Mouse (Mus musculus): ENCODE results near the gene Adamts8.

The Adamts8 gene

DNA sequence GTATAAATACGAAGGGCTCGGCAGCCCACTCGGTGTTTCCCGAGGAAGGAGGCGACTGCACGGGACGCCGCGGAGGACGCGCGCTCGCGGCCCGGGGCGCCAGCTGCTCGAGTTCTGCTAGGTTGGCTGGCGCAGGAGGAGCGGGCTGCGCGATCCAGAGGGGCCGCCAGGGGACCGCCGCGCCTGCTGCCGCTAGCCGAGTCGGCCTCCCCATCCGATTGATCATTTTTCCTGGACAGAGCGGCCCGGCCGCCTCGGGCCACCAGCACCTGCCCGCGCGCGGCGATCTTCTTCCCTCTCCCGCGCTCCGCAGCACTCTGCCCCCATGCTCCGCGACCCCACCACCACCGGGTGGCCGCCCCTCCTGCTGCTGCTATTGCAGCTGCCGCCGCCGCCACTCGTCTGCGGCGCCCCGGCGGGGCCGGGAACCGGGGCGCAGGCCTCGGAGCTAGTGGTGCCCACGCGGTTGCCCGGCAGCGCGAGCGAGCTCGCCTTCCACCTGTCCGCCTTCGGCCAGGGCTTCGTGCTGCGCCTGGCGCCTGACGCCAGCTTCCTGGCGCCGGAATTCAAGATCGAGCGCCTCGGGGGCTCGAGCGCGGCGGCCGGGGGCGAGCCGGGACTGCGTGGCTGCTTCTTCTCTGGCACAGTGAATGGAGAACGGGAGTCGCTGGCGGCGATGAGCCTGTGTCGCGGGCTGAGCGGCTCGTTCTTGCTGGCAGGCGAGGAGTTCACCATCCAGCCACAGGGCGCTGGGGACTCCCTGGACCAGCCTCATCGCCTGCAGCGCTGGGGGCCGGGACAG lies at the start of gene Adamts8:
Gene Adamts8 (plus strand): TSS at position 51 of the 802 bp plus-strand sequence.
- DNase-seq = no peak

DNA sequence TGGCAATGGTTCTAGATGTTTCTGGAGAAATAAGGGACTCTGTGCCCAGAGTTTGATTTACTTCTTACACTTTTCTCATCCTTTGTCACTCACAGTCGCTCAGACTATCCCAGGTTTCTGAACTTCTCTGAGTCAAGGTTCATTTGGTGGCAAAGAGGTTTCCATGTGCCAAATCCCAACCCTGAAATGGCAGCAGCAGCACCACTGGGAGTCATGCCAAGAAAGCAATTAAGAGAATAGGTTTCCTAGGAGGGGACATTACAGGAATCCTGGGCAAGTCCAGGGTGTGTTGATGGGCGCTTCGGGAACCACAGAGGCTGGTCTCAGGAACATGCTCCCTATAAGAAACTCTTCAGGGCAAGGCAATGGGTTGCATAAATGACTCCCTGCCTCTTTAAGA lies 46.7 kb upstream of the Adamts8 start:
- DNase-seq = no peak

- peak; percentile 69 for DNase-seq
Observed at GRCm38 (mm10) chr9:30896752-30897151, 45.6 kb upstream of the Adamts8 start.

DNA sequence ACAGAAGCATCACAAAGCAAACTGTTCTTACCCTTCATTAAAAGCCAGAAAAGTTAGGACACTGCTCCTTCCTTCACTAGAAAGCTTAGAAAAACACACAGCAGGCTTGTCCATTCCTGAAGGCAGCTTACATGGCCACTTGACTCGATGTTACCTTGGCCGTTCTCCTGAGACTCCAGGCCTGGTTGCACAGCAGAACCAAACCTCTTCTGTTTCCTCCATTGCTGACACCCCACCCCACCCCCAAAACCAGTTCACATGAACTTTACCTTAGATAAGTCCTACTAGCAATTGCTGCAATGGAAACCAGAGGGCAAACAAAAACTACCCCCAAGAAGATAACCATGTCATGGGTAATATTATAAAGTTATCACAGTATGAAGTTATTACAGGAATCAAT lies 45.2 kb upstream of the Adamts8 start:
- DNase-seq = no peak

- DNase-seq = no peak
Observed at GRCm38 (mm10) chr9:30902152-30902551, 40.2 kb upstream of the Adamts8 start.

DNA sequence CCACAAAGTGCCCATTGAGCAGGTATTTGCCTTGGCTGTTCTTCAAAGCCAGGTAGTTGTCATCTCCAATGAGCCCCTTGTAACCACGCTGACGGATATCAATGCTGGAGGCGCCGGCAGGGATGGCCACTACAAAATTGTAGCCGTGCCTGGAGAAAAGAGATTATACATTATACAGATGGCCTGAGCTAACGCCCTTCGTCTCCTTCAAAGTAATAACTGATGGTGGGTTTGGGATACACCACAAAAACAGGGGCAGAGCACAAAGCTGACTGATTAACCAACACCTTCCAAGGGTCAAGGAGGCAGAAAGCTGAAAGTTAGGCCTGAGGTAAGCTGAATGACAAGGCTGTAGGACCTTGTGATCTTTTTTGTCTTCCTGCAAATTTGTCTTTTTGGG lies 39.7 kb upstream of the Adamts8 start:
- DNase-seq = no peak

DNA sequence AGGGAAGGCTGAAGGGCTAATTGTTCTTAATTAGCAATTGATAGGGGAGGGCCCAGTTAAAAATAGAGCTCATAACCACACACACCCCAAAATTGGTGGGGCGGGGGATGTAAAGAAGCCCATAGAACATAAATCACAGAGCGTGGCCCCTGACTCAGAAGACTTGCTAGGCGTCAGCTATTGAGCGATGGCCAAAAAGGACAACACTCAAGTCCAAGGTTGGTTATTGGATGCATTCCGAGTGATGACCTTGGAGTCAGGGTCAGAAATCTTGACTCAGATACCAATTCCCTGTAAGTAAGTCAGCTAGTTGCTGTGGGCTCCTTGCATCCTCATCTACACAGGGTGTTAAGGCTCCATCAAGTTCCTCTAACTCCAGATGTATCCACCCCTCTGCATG lies 39.1 kb upstream of the Adamts8 start:
- no peak for DNase-seq

DNA sequence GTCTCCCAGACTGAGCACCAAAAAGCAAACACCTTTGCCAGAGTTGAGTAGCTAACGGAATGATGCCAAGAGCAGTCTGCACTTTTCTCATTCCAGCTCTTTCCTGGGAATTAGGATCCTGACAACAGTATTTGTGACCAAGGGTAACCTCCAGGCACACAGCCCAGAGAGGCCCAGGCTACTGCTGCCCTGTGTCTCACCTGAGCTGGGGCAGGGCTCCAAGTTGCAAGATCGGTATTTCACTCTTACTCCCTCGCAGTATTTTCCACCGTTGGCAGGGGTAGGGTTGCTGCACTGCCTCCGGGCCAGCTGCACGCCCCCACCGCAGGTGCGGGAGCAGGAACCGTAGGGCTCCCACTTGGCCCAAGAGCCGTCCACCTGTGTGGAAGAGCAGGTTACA lies 36.5 kb upstream of the Adamts8 start:
- no peak for DNase-seq

DNA sequence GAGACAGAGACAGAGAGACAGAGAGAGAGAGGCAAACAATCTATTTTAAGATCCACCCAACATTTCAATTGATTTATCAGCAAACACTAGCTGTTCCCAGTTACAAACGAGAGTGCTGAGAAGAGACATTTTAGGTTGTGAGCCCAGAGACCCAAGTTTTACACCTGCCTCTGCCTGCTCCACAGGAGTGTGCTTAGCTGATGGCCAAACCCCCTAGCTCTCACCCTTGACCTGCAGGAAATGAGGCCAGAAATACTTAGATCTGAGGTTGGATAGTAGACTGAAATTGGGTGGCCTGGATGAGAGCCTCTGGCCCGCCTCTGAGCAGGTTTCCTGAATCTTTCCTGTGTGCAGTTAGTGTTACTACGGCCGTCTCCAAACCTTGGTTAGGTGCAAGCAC lies 35.9 kb upstream of the Adamts8 start:
- no peak for DNase-seq

DNA sequence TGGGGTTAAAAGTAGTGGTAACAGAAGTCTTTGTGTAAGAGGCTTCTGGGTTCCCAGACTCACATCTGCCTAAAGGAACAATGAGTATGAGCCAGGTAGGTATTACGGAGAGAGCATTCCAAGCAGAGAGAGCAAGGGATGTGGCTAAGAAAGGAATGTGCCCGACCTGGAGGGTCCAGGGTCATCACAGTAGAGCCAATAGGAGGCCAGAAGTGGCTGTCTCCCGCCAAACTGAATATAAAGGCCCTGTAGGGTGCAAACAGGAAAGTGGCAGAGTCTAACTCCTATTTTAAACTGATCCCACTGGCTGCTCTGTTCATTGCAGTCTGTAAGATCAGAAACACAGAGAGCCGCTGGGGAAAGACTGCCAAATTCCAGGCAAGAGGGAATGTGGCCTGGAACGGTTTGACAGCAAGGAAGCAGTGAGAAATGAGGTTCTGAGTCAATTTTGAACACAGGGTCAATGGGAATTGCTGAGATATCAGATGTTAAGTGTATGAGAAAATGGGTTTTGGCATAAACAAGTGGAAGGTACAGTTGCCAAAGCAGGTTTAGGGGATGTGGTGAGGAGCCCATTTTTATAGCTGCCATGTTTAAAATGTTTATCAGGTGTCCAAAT lies 34.6 kb upstream of the Adamts8 start:
- DNase-seq = no peak

DNA sequence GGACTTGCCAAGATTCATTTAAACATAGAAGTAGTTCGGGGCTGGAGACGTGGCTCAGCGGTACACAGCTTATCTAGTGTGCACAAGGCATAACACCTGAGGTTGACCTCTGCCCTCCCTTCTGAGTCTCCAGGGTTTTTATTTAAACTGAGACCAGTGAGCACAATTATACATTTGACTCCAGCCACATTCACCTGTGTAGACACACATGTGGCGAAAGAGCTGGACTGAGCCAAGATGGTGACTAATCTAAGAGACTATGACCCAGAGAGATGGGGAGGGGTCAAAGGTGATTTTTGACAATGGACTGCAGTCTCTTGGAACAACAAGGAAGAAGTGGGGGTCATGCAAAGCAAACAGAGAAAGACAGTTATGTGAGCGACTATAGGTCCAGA lies 34.1 kb upstream of the Adamts8 start:
- no peak for DNase-seq

- no peak for DNase-seq
Observed at GRCm38 (mm10) chr9:30908973-30909372, 33.4 kb upstream of the Adamts8 start.

DNA sequence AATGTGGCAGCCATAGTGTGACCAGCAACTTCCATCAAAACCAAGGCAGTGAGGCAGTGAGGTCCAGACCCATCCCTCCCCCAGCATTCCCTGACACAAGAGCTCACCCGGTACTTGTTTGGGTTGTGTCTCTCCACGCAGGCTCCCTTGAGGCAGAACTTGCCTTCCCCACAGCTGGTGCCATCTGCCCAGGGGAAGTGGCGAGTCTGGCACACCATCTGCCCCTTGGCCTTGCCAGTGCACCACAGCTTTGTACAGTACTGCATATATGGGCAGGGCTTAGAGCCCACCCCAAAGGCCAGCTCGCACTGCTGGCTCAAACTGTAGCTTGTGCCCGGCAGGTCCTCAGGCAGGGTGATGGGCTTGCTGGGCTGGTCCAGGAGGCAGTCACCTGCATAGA lies 31.9 kb upstream of the Adamts8 start:
- DNase-seq = no peak

GRCm38 (mm10) chr9:30912161-30912560 lies 30.2 kb upstream of the Adamts8 start:
- DNase-seq = no peak

GRCm38 (mm10) chr9:30913429-30913828 lies 28.9 kb upstream of the Adamts8 start:
- no peak for DNase-seq

- DNase-seq = no peak
Observed at GRCm38 (mm10) chr9:30914241-30914640, 28.1 kb upstream of the Adamts8 start.

- DNase-seq = no peak
Observed at GRCm38 (mm10) chr9:30916266-30916968, 25.9 kb upstream of the Adamts8 start.

GRCm38 (mm10) chr9:30918466-30919356 lies 23.7 kb upstream of the Adamts8 start:
- no peak for DNase-seq

GRCm38 (mm10) chr9:30919686-30920085 lies 22.7 kb upstream of the Adamts8 start:
- no peak for DNase-seq

- peak; percentile 31 for DNase-seq
Observed at GRCm38 (mm10) chr9:30920736-30921135, 21.6 kb upstream of the Adamts8 start.

- no peak for DNase-seq
Observed at GRCm38 (mm10) chr9:30921261-30922103, 20.9 kb upstream of the Adamts8 start.

Data from cerebellum, adult 9-11 months (tissue).